Mouse (Mus musculus): ENCODE data around the gene Rph3al. TPM values are rescaled to one million over a fixed set of nuclear protein-coding genes. Genes with fewer than 3 reads are reported as not detected.

Rph3al gene
- 10 to 100 TPM; 15.0 to 17.0 TPM for total RNA-seq (2021)
- long read RNA-seq, experiment 1, partial matches to known transcripts: 0 of 3 reads
- long read RNA-seq, experiment 1, other reads (novel, unspliced or antisense): 1 of 3 reads
- long read RNA-seq, experiment 2, partial matches to known transcripts: 1 of 6 reads
- long read RNA-seq, experiment 2, other reads (novel, unspliced or antisense): 4 of 6 reads

GRCm38 (mm10) chr11:75938379-75938906, at the start of gene Rph3al:
Gene Rph3al (minus strand): TSS chr11:75938429.
- DNase-seq (ENCODE audit: low spot score in 2 of 2): no peak

GRCm38 (mm10) chr11:75985948-75986347, 47.7 kb upstream of the Rph3al start:
- DNase-seq (ENCODE audit: low spot score in 2 of 2): no peak

GRCm38 (mm10) chr11:75984581-75984980, 46.4 kb upstream of the Rph3al start:
- no peak for DNase-seq (ENCODE audit: low spot score in 2 of 2)

- DNase-seq (ENCODE audit: low spot score in 2 of 2): no peak
These were observed 45.0 kb upstream of the Rph3al start for GRCm38 (mm10) chr11:75983194-75983593.

GRCm38 (mm10) chr11:75980413-75980812, 42.2 kb upstream of the Rph3al start:
- DNase-seq (ENCODE audit: low spot score in 2 of 2): no peak

GRCm38 (mm10) chr11:75978051-75978450, 39.8 kb upstream of the Rph3al start:
- no peak for DNase-seq (ENCODE audit: low spot score in 2 of 2)

- DNase-seq (ENCODE audit: low spot score in 2 of 2): no peak
These were observed 38.5 kb upstream of the Rph3al start for GRCm38 (mm10) chr11:75976748-75977147.

- no peak for DNase-seq (ENCODE audit: low spot score in 2 of 2)
These were observed 35.8 kb upstream of the Rph3al start for GRCm38 (mm10) chr11:75973988-75974387.

- DNase-seq (ENCODE audit: low spot score in 2 of 2): no peak
These were observed 34.8 kb upstream of the Rph3al start for GRCm38 (mm10) chr11:75972916-75973567.

GRCm38 (mm10) chr11:75972188-75972587, 34.0 kb upstream of the Rph3al start:
- DNase-seq (ENCODE audit: low spot score in 2 of 2): no peak

- no peak for DNase-seq (ENCODE audit: low spot score in 2 of 2)
These were observed 32.4 kb upstream of the Rph3al start for GRCm38 (mm10) chr11:75970629-75971028.

- no peak for DNase-seq (ENCODE audit: low spot score in 2 of 2)
These were observed 30.5 kb upstream of the Rph3al start for GRCm38 (mm10) chr11:75968761-75969160.

GRCm38 (mm10) chr11:75966401-75967372, 28.5 kb upstream of the Rph3al start:
- peak; percentile 91 to 94 for DNase-seq (ENCODE audit: low spot score in 2 of 2)

GRCm38 (mm10) chr11:75965674-75966400, 27.6 kb upstream of the Rph3al start:
- DNase-seq (ENCODE audit: low spot score in 2 of 2): no peak

GRCm38 (mm10) chr11:75964476-75964730, 26.2 kb upstream of the Rph3al start:
- no peak for DNase-seq (ENCODE audit: low spot score in 2 of 2)

- DNase-seq (ENCODE audit: low spot score in 2 of 2): no peak
These were observed 25.7 kb upstream of the Rph3al start for GRCm38 (mm10) chr11:75963730-75964475.

GRCm38 (mm10) chr11:75961782-75962181, 23.6 kb upstream of the Rph3al start:
- no peak for DNase-seq (ENCODE audit: low spot score in 2 of 2)

- no peak for DNase-seq (ENCODE audit: low spot score in 2 of 2)
These were observed 19.0 kb upstream of the Rph3al start for GRCm38 (mm10) chr11:75957124-75957832.

GRCm38 (mm10) chr11:75956651-75957050, 18.4 kb upstream of the Rph3al start:
- DNase-seq (ENCODE audit: low spot score in 2 of 2): no peak

- DNase-seq (ENCODE audit: low spot score in 2 of 2): no peak
These were observed 16.7 kb upstream of the Rph3al start for GRCm38 (mm10) chr11:75954896-75955295.
